Mouse (Mus musculus): ENCODE results near the gene Suclg2. TPM values are rescaled to one million over a fixed set of nuclear protein-coding genes. Genes with fewer than 3 reads are reported as not detected.

The Suclg2 gene
- polyA plus RNA-seq (2017; shearing (Covaris generic)): 48.1 TPM

DNA sequence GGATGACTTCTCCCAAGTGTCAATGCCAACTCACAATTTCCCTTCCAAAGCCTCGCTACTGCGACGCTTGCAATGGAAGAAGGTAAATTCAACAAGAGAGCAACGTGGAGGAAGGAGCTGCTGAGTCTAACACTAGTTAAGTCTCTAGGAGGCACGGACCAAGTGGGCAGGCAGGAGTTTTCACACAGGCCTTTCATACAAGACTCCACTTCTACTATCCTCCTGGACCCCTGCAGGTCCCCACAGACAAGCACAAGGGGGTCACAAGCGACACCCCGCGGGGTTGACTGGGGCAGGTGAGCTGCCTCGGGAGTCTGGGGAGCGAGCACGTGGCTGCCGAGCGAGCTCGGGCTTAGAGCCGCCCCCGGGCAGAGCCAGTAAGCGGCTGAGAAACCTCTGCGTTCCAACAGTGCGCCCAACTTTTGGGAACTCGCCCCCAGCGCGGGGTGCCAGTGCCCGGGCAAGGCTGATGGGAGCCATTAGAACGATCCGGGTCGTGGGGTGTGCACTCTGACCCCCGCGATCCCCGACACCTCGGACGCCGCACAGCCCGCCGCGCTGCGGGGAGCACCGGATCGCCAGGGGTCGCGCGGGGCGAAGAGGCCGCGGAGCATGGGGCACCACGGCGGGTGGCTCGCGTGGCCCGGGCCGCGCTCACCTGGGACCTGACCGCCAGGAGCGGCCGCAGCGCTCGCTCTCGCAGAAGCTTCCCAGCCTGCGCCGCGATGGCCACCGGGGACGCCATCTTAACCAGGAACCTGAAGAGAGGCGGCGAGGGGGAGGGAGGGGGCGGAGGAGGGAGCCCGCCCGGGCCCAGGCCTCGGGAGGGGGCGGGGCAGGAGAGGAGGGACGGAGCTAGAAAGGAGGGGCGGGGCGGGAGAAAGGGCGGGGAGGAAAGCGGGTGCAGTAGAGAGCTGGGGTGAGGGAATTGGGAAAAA, at the start of gene Suclg2:
Gene Suclg2, minus strand, starts transcription at position 770 of the 938 bp plus-strand sequence.

All from CD4-positive, CD25-positive, alpha-beta regulatory T cell (primary cell).